Mouse (Mus musculus): Measurements from ENCODE around the gene Piezo1.
"Not testable (repeated sequence)": the region's sequence is repeated elsewhere in the genome, so short reads cannot be mapped to it uniquely, and the experiment has no call there.

Gene Piezo1

GRCm38 (mm10) chr8:122551265-122552051 is at the start of gene Piezo1:
Piezo1 (minus strand) TSS chr8:122551329.
- in situ Hi-C loops (cut with MboI; ENCODE audit: unreplicated experiment in 2 of 2) = loop anchor here in 1 of 2 experiments (10.0 kb wide), 1 partner anchor 267 kb away; the partner anchor contains the start of gene Zfpm1

- in situ Hi-C loops (cut with MboI; ENCODE audit: unreplicated experiment in 2 of 2) = no loop called here
Measured at GRCm38 (mm10) chr8:122600666-122601065, 49.5 kb upstream of the Piezo1 start.

- in situ Hi-C loops (cut with MboI; ENCODE audit: unreplicated experiment in 2 of 2) = no loop called here
Measured at GRCm38 (mm10) chr8:122596031-122596430, 44.9 kb upstream of the Piezo1 start.

- in situ Hi-C loops (cut with MboI; ENCODE audit: unreplicated experiment in 2 of 2) = no loop called here
Measured at GRCm38 (mm10) chr8:122593783-122594507, 42.8 kb upstream of the Piezo1 start.

GRCm38 (mm10) chr8:122593240-122593639 is 42.1 kb upstream of the Piezo1 start:
- in situ Hi-C loops (cut with MboI; ENCODE audit: unreplicated experiment in 2 of 2) = no loop called here

- in situ Hi-C loops (cut with MboI; ENCODE audit: unreplicated experiment in 2 of 2) = no loop called here
Measured at GRCm38 (mm10) chr8:122586749-122587148, 35.6 kb upstream of the Piezo1 start.

GRCm38 (mm10) chr8:122586171-122586570 is 35.0 kb upstream of the Piezo1 start:
- in situ Hi-C loops (cut with MboI; ENCODE audit: unreplicated experiment in 2 of 2) = no loop called here

- in situ Hi-C loops (cut with MboI; ENCODE audit: unreplicated experiment in 2 of 2) = no loop called here
Measured at GRCm38 (mm10) chr8:122585411-122585891, 34.3 kb upstream of the Piezo1 start.

- in situ Hi-C loops (cut with MboI; ENCODE audit: unreplicated experiment in 2 of 2) = no loop called here
Measured at GRCm38 (mm10) chr8:122584981-122585380, 33.9 kb upstream of the Piezo1 start.

- in situ Hi-C loops (cut with MboI; ENCODE audit: unreplicated experiment in 2 of 2) = no loop called here
Measured at GRCm38 (mm10) chr8:122580926-122581325, 29.8 kb upstream of the Piezo1 start.

- in situ Hi-C loops (cut with MboI; ENCODE audit: unreplicated experiment in 2 of 2) = no loop called here
Measured at GRCm38 (mm10) chr8:122579196-122579595, 28.1 kb upstream of the Piezo1 start.

- in situ Hi-C loops (cut with MboI; ENCODE audit: unreplicated experiment in 2 of 2) = no loop called here
Measured at GRCm38 (mm10) chr8:122577116-122577515, 26.0 kb upstream of the Piezo1 start.

GRCm38 (mm10) chr8:122576648-122577022 is 25.5 kb upstream of the Piezo1 start, which contains the start of gene Aprt:
Aprt (minus strand) TSS chr8:122576909.
- in situ Hi-C loops (cut with MboI; ENCODE audit: unreplicated experiment in 2 of 2) = no loop called here

- in situ Hi-C loops (cut with MboI; ENCODE audit: unreplicated experiment in 2 of 2) = no loop called here
Measured at GRCm38 (mm10) chr8:122575735-122576647, 24.9 kb upstream of the Piezo1 start.

- in situ Hi-C loops (cut with MboI; ENCODE audit: unreplicated experiment in 2 of 2) = no loop called here
Measured at GRCm38 (mm10) chr8:122575286-122575685, 24.2 kb upstream of the Piezo1 start.

- in situ Hi-C loops (cut with MboI; ENCODE audit: unreplicated experiment in 2 of 2) = no loop called here
Measured at GRCm38 (mm10) chr8:122574667-122575251, 23.6 kb upstream of the Piezo1 start.

- in situ Hi-C loops (cut with MboI; ENCODE audit: unreplicated experiment in 2 of 2) = no loop called here
Measured at GRCm38 (mm10) chr8:122574264-122574663, 23.1 kb upstream of the Piezo1 start.

GRCm38 (mm10) chr8:122573577-122573976 is 22.4 kb upstream of the Piezo1 start:
- in situ Hi-C loops (cut with MboI; ENCODE audit: unreplicated experiment in 2 of 2) = no loop called here

GRCm38 (mm10) chr8:122573176-122573575 is 22.0 kb upstream of the Piezo1 start:
- in situ Hi-C loops (cut with MboI; ENCODE audit: unreplicated experiment in 2 of 2) = not testable (repeated sequence)

- in situ Hi-C loops (cut with MboI; ENCODE audit: unreplicated experiment in 2 of 2) = no loop called here
Measured at GRCm38 (mm10) chr8:122572751-122573150, 21.6 kb upstream of the Piezo1 start.

Data from v-Abl transformed pro-B cells (cell line).